Mouse (Mus musculus) embryonic facial prominence, embryonic 13.5 days (tissue): ENCODE results near the gene Gm11172. TPM values are rescaled to one million over a fixed set of nuclear protein-coding genes. Genes with fewer than 3 reads are reported as not detected.
"Not testable (repeated sequence)": the region's sequence is repeated elsewhere in the genome, so short reads cannot be mapped to it uniquely, and the experiment has no call there.

Source experiments
- ATAC-seq: fragments of 200-750 bp; cut with Nextera tagmentation; 2 replicates; pipeline ENCODE4 v1.8.0; 2017; ENCODE audit warnings: low read depth; ENCODE audit not compliant: insufficient number of reproducible peaks, insufficient read depth, low FRiP score, low TSS enrichment
- H3K27ac ChIP-seq: fragments of 300-500 bp; sonication (generic); 2 replicates; pipeline ENCODE4 v1.5.1; 2015; ENCODE audit warnings: moderate library complexity, mild to moderate bottlenecking, inconsistent platforms
- H3K27me3 ChIP-seq: fragments of 300-500 bp; sonication (generic); 2 replicates; pipeline ENCODE4 v1.6.1; 2015; ENCODE audit warnings: mild to moderate bottlenecking, inconsistent platforms
- H3K36me3 ChIP-seq: fragments of 300-500 bp; sonication (generic); 2 replicates; pipeline ENCODE4 v1.6.1; 2015; ENCODE audit warnings: mild to moderate bottlenecking, inconsistent platforms
- H3K4me1 ChIP-seq: fragments of 300-500 bp; sonication (generic); 2 replicates; pipeline ENCODE4 v1.6.1; 2015; ENCODE audit warnings: inconsistent platforms
- H3K4me2 ChIP-seq: fragments of 300-500 bp; sonication (generic); 2 replicates; pipeline ENCODE4 v1.6.1; 2015; ENCODE audit warnings: moderate library complexity, mild to moderate bottlenecking, inconsistent platforms
- H3K4me3 ChIP-seq: fragments of 300-500 bp; sonication (generic); 2 replicates; pipeline ENCODE4 v1.5.1; 2015; ENCODE audit warnings: mild to moderate bottlenecking, inconsistent platforms
- H3K9ac ChIP-seq: fragments of 300-500 bp; sonication (generic); 2 replicates; pipeline ENCODE4 v1.6.1; 2015; ENCODE audit warnings: mild to moderate bottlenecking, inconsistent platforms
- H3K9me3 ChIP-seq: fragments of 300-500 bp; sonication (generic); 2 replicates; pipeline ENCODE4 v1.6.1; 2016; ENCODE audit warnings: inconsistent platforms
- WGBS: fragments of 180-500 bp; shearing (Covaris S2); methylation state at CpG from one replicate; pipeline ENCODE4 v1.1.7; 2015; ENCODE audit warnings: mixed read lengths; 5-methylcytosine and 5-hydroxymethylcytosine counted together
- polyA plus RNA-seq: library from polyadenylated mRNA; unstranded; fragments of >200 nt; fragmentation: Nextera tagmentation; extraction: Ambion mirVana; gene quantifications from 2 replicates; pipeline ENCODE4 v1.2.1, GENCODE M21; 2015

Gm11172 gene
- polyA plus RNA-seq, 1 experiment from 2014 or later = not detected

DNA sequence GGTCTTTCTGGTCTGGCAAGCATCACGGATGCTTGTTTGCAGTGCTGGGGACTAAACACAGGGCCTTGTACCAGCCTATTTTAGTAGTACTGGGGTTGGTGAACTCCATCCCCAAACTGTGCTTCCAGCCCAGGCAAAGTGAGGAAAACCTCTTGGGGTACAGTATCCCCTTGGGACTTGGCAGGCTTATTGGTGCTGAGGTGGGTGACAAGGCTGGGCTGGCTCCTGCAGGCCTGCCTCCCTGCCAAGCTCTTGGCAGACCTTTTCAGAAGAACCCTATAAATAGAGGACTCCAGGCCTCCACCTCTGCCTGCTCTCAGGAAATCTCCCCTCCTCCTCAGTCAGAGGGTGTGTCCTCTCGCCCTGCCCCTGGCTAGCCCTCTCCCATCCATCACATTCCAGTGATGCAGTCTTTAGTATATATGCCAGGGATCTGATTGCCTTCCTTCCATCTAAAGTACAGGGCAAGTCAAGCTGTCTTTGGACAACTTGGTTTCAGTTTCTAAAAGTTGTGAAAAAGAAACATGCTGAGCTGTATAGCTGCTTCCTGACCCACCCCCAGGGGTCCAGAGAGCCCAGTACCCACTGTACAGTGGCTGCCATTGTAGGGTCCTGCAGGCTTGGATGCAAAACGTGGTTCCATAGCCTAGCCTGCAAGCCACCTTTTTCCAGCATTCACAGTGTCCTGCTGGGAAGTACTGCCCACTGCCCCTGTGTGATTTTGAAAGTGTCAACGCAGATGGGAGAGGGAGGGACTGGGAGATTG lies 25.8 kb upstream of the Gm11172 start:
- Histone ChIP-seq H3K4me3 (no peak overlapping the region), H3K27ac (peak overlapping the region; percentile 99), H3K4me1 (peaks cover 40% of the 10 kb centered on the region), H3K36me3 (0 out of 2 replicates have a peak, but pooled peaks cover 7% of the 10 kb centered on the region), H3K9ac (no peak overlapping the region), H3K9me3 (no peaks in the 10 kb centered on the region), H3K4me2 (peak overlapping the region; percentile 95), H3K27me3 (no peaks in the 10 kb centered on the region)
- WGBS = 63% methylated on average over 4 of the region's 4 CpGs
- no peak for ATAC-seq

DNA sequence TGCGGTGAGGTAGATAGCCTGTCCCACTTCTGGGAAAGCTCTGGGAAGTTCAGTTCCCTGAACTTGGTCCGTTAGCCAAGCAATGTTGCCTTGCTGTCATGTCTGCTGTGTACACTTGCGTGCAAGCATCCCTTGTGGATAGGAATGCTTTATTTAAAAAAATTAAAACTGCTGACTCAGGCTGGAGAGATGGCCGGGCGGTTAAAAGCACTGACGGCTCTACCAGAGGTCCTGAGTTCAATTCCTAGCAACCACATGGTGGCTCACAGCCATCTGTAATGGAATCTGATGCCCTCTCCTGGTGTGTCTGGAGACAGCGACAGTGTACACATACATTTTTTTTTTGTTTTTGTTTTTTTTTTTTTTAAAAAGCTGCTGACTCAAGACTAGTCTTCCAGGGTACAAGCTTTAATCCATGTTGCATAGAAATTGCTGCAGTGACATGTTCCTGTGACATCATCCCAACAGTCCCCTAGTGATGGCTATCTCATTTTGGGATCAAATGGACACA lies 25.1 kb upstream of the Gm11172 start:
- no peak for ATAC-seq
- H3K36me3 ChIP-seq = 0 out of 2 replicates have a peak, but pooled peaks cover 3% of the 10 kb centered on the region
- no peaks in the 10 kb centered on the region for H3K9me3 ChIP-seq
- no peak overlapping the region for H3K9ac ChIP-seq
- peaks cover 33% of the 10 kb centered on the region for H3K4me1 ChIP-seq
- no peaks in the 10 kb centered on the region for H3K27me3 ChIP-seq
- H3K4me3 ChIP-seq = no peak overlapping the region
- no peak overlapping the region for H3K27ac ChIP-seq
- no peak overlapping the region for H3K4me2 ChIP-seq
- 83% methylated on average over 7 of the region's 7 CpGs for WGBS

DNA sequence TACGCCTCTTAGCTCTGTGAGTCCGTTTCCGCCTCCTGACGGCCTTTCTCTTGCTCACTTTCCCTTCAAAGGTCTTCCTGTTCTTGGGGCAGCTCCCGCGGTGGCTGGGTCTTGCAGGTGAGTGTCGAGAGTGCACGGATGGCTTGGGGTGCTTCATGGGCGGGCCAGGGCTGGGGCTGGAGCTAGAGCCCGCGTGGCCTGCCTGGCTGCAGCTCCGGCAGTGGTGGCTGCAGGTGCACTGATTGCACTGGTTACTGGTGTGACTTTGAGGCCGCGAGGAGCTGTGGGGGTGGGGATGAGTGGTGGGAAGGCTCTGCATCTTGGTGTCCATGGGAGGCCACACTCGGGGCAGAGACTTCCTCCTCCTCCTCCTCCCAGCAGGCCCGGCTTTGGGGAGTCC lies 24.4 kb upstream of the Gm11172 start, which contains the start of gene Tnp2:
TSS of gene Tnp2 (minus strand) at position 390 of the 400 bp plus-strand sequence.
- H3K4me2 ChIP-seq = no peak within 1 kb of the TSS
- H3K4me1 ChIP-seq = peaks cover 27% of the 10 kb centered on the region
- H3K27ac ChIP-seq = no peak within 1 kb of the TSS
- H3K36me3 ChIP-seq = no peaks in the 10 kb centered on the region
- no peak within 1 kb of the TSS for H3K4me3 ChIP-seq
- no peaks in the 10 kb centered on the region for H3K9me3 ChIP-seq
- WGBS = 52% methylated on average over 16 of the region's 16 CpGs
- no peak for ATAC-seq
- peak within 1 kb of the TSS; percentile 51 for H3K9ac ChIP-seq
- H3K27me3 ChIP-seq = no peaks in the 10 kb centered on the region

DNA sequence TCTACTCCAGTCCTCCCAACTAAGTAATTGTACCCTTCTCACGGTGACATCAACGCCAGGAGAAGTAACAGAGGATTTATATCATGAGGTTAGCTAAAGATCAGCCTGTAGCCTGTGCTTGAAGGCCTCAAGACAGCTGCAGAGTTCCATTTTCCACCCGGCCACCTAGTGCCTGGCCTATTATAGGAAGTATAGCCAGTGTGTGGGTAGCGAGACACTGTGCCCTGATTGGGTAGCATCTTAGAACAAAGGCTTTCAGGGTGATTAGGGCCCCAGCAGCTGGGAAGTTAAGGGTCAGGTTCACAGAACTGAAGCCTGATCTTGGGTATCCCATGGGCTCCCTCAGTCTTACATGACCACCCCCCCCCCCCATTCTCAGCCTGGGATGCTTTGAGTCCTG lies 23.8 kb upstream of the Gm11172 start:
- H3K9me3 ChIP-seq = no peaks in the 10 kb centered on the region
- H3K27ac ChIP-seq = no peak overlapping the region
- 64% methylated on average over 4 of the region's 4 CpGs for whole genome bisulfite sequencing
- ATAC-seq = no peak
- peaks cover 21% of the 10 kb centered on the region for H3K4me1 ChIP-seq
- no peak overlapping the region for H3K4me2 ChIP-seq
- no peaks in the 10 kb centered on the region for H3K27me3 ChIP-seq
- 0 out of 2 replicates have a peak overlapping the region, but pooled peaks have one; percentile 51 for H3K9ac ChIP-seq
- H3K36me3 ChIP-seq = no peaks in the 10 kb centered on the region
- no peak overlapping the region for H3K4me3 ChIP-seq

DNA sequence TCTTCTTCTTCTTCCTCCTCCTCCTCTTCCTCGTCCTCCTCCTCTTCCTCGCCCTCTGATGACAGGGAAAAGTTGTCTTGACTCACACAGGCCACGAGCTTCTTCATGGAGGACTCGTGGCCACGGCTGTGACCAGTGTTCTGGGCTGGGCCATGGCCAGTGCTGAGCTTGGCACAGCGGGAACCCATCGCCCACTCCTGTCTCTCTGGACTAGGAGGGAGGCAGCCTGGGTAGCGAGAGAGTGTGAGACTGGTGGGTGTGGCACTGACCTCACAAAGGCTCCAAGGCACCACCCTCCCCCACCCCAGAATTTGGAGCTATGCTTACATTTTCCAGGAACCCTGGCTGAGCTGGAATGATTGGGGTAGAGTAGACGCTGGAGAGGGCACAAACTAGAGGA lies 22.0 kb upstream of the Gm11172 start, which contains the start of gene Prm3:
TSS of gene Prm3 (minus strand) at position 213 of the 400 bp plus-strand sequence.
- WGBS = 78% methylated on average over 9 of the region's 9 CpGs
- Histone ChIP-seq H3K9me3 (no peaks in the 10 kb centered on the region), H3K27ac (no peak within 1 kb of the TSS), H3K9ac (no peak within 1 kb of the TSS), H3K4me3 (no peak within 1 kb of the TSS), H3K4me1 (peaks cover 13% of the 10 kb centered on the region), H3K27me3 (peaks cover 10% of the 10 kb centered on the region), H3K36me3 (no peaks in the 10 kb centered on the region), H3K4me2 (no peak within 1 kb of the TSS)
- ATAC-seq = no peak

DNA sequence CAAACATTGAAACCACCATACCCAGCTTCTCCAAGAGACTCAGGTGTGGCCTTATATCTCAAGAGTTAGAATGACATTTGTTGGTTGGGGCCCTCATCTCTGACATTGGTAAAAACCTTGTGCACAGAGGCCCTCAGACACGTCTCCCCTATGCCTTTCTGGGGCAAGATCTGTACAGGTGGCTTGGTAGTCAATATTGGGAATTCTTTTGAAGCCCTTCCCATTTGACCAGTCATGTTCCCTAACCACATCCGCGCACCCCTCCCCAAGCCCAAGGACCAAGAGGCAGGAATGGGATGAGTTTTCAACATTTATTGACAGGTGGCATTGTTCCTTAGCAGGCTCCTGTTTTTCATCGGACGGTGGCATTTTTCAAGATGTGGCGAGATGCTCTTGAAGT lies 16.7 kb upstream of the Gm11172 start, which contains the start of gene Prm2:
TSS of gene Prm2 (minus strand) at position 101 of the 400 bp plus-strand sequence.
- no peak within 1 kb of the TSS for H3K27ac ChIP-seq
- H3K9ac ChIP-seq = no peak within 1 kb of the TSS
- H3K4me1 ChIP-seq = no peaks in the 10 kb centered on the region
- WGBS = 76% methylated on average over 6 of the region's 6 CpGs
- ATAC-seq = no peak
- H3K4me2 ChIP-seq = no peak within 1 kb of the TSS
- H3K4me3 ChIP-seq = no peak within 1 kb of the TSS
- H3K27me3 ChIP-seq = peaks cover 28% of the 10 kb centered on the region
- H3K9me3 ChIP-seq = no peaks in the 10 kb centered on the region
- H3K36me3 ChIP-seq = no peaks in the 10 kb centered on the region

DNA sequence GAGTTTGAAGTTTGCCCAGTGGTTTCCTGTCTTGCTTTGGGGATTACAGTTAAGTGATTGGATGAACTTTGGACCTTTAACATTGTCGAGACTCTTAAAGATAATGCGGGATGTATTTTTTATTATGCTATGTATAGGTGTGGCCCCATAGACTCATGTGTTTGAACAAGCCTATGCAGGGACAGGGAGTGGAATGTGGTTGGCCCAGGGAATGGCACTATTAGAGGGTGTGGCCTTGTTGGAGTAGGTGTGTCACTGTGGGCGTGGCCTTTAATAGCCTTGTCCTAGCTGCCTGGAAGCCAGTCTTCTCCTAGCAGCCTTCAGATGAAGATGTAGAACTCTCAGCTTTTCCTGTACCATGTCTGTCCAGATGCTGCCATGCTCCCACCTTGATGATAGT lies 10.3 kb upstream of the Gm11172 start:
- H3K27me3 ChIP-seq, H3K4me3 ChIP-seq, H3K4me1 ChIP-seq, H3K9ac ChIP-seq, H3K4me2 ChIP-seq, H3K36me3 ChIP-seq, H3K27ac ChIP-seq, H3K9me3 ChIP-seq: not testable (repeated sequence)
- 84% methylated on average over 3 of the region's 3 CpGs for WGBS
- ATAC-seq = 0 out of 2 replicates have a peak, but pooled peaks have one; percentile 48

DNA sequence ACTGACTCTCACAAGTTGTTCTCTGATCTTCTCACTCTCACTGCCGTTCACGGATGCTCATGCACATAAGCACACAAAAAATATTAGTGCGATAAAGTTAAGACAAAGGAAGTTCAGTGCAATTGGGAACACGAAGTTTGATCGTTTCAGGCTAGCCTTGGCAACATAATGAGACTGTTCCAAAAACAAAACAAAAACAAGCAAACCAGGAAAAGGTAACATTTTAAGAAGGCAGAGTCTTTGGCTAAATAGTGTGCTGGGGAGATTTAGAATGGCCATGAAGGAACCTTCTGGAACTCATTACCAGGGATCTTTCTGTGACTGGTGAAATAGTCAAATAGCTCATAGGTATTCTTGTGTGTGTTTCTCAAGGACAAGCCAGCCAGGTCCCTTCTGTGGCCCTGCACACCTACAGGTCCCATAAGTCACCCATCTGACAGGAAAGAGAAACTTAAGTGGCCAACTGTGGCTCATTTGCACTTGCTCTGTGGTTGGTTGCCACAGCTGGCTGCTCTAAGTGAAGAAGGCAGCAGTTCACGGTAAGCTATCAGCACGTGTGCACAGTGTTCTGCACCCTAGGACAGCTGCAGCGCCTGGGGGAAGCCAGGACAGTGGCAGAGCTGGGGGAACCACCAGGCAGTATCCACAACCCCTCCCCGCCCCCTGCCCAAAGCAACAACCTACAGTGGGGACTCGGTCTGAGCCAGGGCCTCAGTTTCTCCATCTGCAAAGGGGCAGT lies 6.8 kb upstream of the Gm11172 start, which contains the start of gene Prm1:
TSS of gene Prm1 (minus strand) at position 51 of the 739 bp plus-strand sequence.
- Histone ChIP-seq H3K36me3 (no peaks in the 10 kb centered on the region), H3K4me2 (no peak within 1 kb of the TSS), H3K4me1 (peaks cover 3% of the 10 kb centered on the region; the same call in 1 of the 2 replicates), H3K27me3 (no peaks in the 10 kb centered on the region), H3K4me3 (no peak within 1 kb of the TSS), H3K27ac (no peak within 1 kb of the TSS), H3K9ac (no peak within 1 kb of the TSS), H3K9me3 (no peaks in the 10 kb centered on the region)
- ATAC-seq = no peak
- WGBS = 70% methylated on average over 10 of the region's 10 CpGs

DNA sequence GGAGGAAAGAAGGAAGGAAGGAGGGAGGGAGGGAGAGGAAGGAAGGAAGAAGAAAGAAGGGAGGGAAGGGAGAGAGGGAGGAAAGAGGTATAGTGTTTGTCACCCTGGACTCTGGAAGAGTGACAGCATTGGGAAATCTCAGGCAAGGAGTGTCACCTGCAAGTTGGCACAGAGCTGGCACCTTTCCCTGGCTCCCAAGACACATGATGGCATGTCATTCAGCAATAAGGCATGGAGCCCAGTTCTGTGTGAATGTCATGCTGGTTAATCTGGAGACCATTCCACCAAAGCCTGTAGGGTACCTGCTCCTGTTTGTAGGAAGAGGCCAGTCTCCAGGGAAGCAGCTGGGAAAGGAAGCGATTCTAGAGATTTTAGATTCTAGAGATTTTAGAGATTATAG lies 2.3 kb upstream of the Gm11172 start:
- Histone ChIP-seq H3K27me3 (no peaks in the 10 kb centered on the region), H3K36me3 (no peaks in the 10 kb centered on the region), H3K4me2 (no peak overlapping the region), H3K9me3 (no peaks in the 10 kb centered on the region), H3K27ac (no peak overlapping the region), H3K4me3 (no peak overlapping the region), H3K4me1 (peaks cover 9% of the 10 kb centered on the region; the same call in 1 of the 2 replicates), H3K9ac (no peak overlapping the region)
- WGBS = 85% methylated on average over 1 of the region's 1 CpGs
- ATAC-seq = no peak

DNA sequence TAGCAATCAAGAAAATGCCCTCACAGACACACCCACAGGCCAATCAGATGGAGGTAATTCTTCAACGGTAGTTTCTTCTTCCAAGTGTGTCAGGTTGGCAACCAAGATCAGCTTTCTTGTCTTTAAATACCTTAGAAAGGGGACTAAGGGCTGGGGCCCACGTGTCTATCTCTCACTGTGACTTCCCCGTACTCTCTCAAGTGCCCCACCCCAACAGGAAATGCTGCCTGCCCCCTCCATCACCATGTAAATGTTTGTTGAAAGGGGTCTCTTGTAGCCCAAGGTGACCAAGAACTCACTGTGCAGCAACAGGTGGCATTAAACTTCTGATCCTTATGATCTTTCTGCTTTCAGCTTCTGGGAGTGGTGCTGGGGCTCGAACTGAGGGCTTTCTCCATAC lies 1.0 kb downstream of the Gm11172 start:
- Histone ChIP-seq H3K36me3 (no peaks in the 10 kb centered on the region), H3K27ac (no peak overlapping the region), H3K4me1 (0 out of 2 replicates have a peak, but pooled peaks cover 6% of the 10 kb centered on the region), H3K27me3 (no peaks in the 10 kb centered on the region), H3K9ac (no peak overlapping the region), H3K4me2 (no peak overlapping the region), H3K9me3 (no peaks in the 10 kb centered on the region), H3K4me3 (no peak overlapping the region)
- 77% methylated on average over 4 of the region's 4 CpGs for WGBS
- ATAC-seq = no peak

DNA sequence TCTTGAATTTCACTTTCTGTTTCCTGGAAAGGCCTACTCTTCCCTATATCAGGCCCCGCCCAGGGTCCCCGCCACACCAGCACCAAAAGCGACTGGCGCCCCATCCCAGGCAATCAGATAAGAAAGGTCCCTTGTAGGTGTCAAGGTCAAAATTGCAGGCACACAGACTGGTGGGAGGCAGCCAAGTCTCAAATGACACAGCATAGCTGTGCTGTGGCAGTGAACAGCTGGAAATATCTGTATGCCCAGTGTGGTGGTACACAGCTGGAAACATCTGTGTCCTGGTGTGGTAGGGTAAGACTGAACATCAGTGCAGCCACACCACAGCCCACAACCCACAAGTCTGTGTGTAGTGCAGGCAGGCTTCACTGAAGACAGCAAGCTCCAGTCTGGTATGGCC lies 2.1 kb downstream of the Gm11172 start:
- WGBS = 87% methylated on average over 4 of the region's 4 CpGs
- Histone ChIP-seq H3K27ac (no peak overlapping the region), H3K36me3 (no peaks in the 10 kb centered on the region), H3K9ac (no peak overlapping the region), H3K4me2 (no peak overlapping the region), H3K9me3 (no peaks in the 10 kb centered on the region), H3K4me1 (0 out of 2 replicates have a peak, but pooled peaks cover 6% of the 10 kb centered on the region), H3K27me3 (no peaks in the 10 kb centered on the region), H3K4me3 (no peak overlapping the region)
- no peak for ATAC-seq
